21 mouse cellular contexts compared by ENCODE assay signal in the genomic region with DNA sequence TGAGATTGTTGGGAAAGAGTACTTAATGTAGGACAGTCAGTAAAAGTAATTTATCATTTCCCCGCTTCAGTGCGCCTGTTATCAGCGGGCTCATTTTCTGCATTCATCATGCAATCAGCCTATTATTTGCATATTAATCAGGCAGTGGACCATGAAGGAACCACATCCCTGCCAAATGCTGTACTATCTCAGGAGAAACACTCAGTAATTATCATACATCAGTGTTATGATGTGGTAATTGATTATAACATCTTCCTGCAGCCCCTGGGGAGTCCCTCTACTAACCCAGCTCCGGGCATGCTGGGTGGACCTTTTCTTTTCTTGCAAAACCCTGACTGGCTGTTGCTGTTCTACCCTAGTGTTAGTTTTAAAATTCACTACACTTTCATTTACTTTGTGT. TPM values are rescaled to one million over a fixed set of nuclear protein-coding genes. Genes with fewer than 3 reads are reported as not detected.
DNase-seq lines count a peak whose midpoint lies in the region; ATAC-seq and TF ChIP-seq lines count a peak whose summit lies in the region.
"Had no signal": no experiment of that assay in that cellular context is flagged by ENCODE, and none has a peak within 500 bp of the region (broad histone marks: within the 10 kb centered on the region; RNA-seq: fewer than 3 reads in every experiment).

No protein-coding gene starts in this region.

- no peak for DNase-seq in forebrain, embryonic 11.5 days (ENCODE audit: low spot score)
- no peak for DNase-seq in midbrain, embryonic 11.5 days (ENCODE audit: low spot score, missing footprints)
- peak; percentile 60 for DNase-seq in hindbrain, postnatal 0 days (ENCODE audit: low spot score)
- DNase-seq in left cerebral cortex, postnatal 10 days (ENCODE audit: extremely low spot score in 1 of 2, low spot score in 2 of 2): no peak
- DNase-seq in kidney, adult 9 months: no peak
- DNase-seq: adrenal gland, postnatal 14 days; cerebellum, adult 11 months; cerebellum, postnatal 14 days; embryo, embryonic 11 days; gastrocnemius, postnatal 25 days; kidney, adult 2 months; kidney, postnatal 25 days; layer of hippocampus, adult 9-11 months; lung, adult 2 months; thymus, postnatal 14 days had no signal

- no peak for TF ChIP-seq CTCF in hindbrain, postnatal 0 days (IDR thresholded peaks at IDR 0.05; ENCODE audit: low read depth)

- peak; percentile 64; the same call in 1 of the 2 replicates for ATAC-seq in forebrain, embryonic 12.5 days (ENCODE audit: low FRiP score)
- ATAC-seq in forebrain, embryonic 11.5 days (replicated peaks; ENCODE audit: low FRiP score): no peak
- no peak for ATAC-seq in midbrain, embryonic 15.5 days (replicated peaks)
- ATAC-seq in midbrain, embryonic 11.5 days (ENCODE audit: low FRiP score): no peak
- no peak for ATAC-seq in hindbrain, postnatal 0 days
- no peak for ATAC-seq in intestine, embryonic 15.5 days
- ATAC-seq: liver, embryonic 12.5 days had no signal

- no peak overlapping the region for H3K9ac ChIP-seq in forebrain, embryonic 12.5 days
- H3K9ac ChIP-seq in forebrain, embryonic 11.5 days (ENCODE audit: low read length): no peak overlapping the region
- no peak overlapping the region for H3K9ac ChIP-seq in midbrain, embryonic 15.5 days
- no peak overlapping the region for H3K9ac ChIP-seq in midbrain, embryonic 11.5 days (ENCODE audit: low read length)
- no peak overlapping the region for H3K9ac ChIP-seq in hindbrain, postnatal 0 days (replicated peaks; ENCODE audit: low read length)
- no peak overlapping the region for H3K9ac ChIP-seq in intestine, embryonic 15.5 days
- H3K9ac ChIP-seq: limb, embryonic 12.5 days; liver, embryonic 12.5 days had no signal

- WGBS in forebrain, embryonic 12.5 days: 67% methylated on average over 4 of the region's 4 CpGs
- 85% methylated on average over 4 of the region's 4 CpGs for WGBS in forebrain, embryonic 11.5 days
- 51% methylated on average over 4 of the region's 4 CpGs for WGBS in midbrain, embryonic 15.5 days
- WGBS in midbrain, embryonic 11.5 days: 87% methylated on average over 4 of the region's 4 CpGs
- WGBS in hindbrain, postnatal 0 days: 23% methylated on average over 4 of the region's 4 CpGs
- 87% methylated on average over 4 of the region's 4 CpGs for WGBS in intestine, embryonic 15.5 days

- no peak overlapping the region for H3K4me2 ChIP-seq in forebrain, embryonic 12.5 days
- no peak overlapping the region for H3K4me2 ChIP-seq in forebrain, embryonic 11.5 days (ENCODE audit: low read depth, low read length, severe bottlenecking)
- no peak overlapping the region for H3K4me2 ChIP-seq in midbrain, embryonic 15.5 days
- no peak overlapping the region for H3K4me2 ChIP-seq in midbrain, embryonic 11.5 days
- no peak overlapping the region for H3K4me2 ChIP-seq in hindbrain, postnatal 0 days (ENCODE audit: low read depth, low read length)
- H3K4me2 ChIP-seq in intestine, embryonic 15.5 days (replicated peaks): no peak overlapping the region
- H3K4me2 ChIP-seq: limb, embryonic 12.5 days; liver, embryonic 12.5 days had no signal

- H3K27ac ChIP-seq in forebrain, embryonic 12.5 days: 0 out of 2 replicates have a peak overlapping the region, but pooled peaks have one; percentile 59
- H3K27ac ChIP-seq in forebrain, embryonic 11.5 days (ENCODE audit: low read depth, low read length): no peak overlapping the region
- peak overlapping the region; percentile 22; the same call in 1 of the 2 replicates for H3K27ac ChIP-seq in midbrain, embryonic 15.5 days
- no peak overlapping the region for H3K27ac ChIP-seq in midbrain, embryonic 11.5 days (ENCODE audit: low read depth, low read length)
- H3K27ac ChIP-seq in hindbrain, postnatal 0 days: no peak overlapping the region
- H3K27ac ChIP-seq in intestine, embryonic 15.5 days: no peak overlapping the region
- H3K27ac ChIP-seq: limb, embryonic 12.5 days; liver, embryonic 12.5 days had no signal

- no peaks in the 10 kb centered on the region for H3K27me3 ChIP-seq in forebrain, embryonic 12.5 days
- H3K27me3 ChIP-seq in forebrain, embryonic 11.5 days (ENCODE audit: control insufficient read depth, insufficient read depth, low read length): no peaks in the 10 kb centered on the region
- no peaks in the 10 kb centered on the region for H3K27me3 ChIP-seq in midbrain, embryonic 15.5 days (replicated peaks)
- H3K27me3 ChIP-seq in midbrain, embryonic 11.5 days (ENCODE audit: control insufficient read depth, insufficient read depth, low read length): no peaks in the 10 kb centered on the region
- no peaks in the 10 kb centered on the region for H3K27me3 ChIP-seq in hindbrain, postnatal 0 days (ENCODE audit: insufficient read depth, low read length)
- no peaks in the 10 kb centered on the region for H3K27me3 ChIP-seq in intestine, embryonic 15.5 days (replicated peaks)
- H3K27me3 ChIP-seq: limb, embryonic 12.5 days; liver, embryonic 12.5 days; megakaryocyte, embryonic 14.5 days had no signal

- intact Hi-C loops in left cerebral cortex, postnatal 10 days (cut with DNase I): no loop called here

- H3K36me3 ChIP-seq in forebrain, embryonic 12.5 days (replicated peaks): peaks cover 69% of the 10 kb centered on the region
- H3K36me3 ChIP-seq in forebrain, embryonic 11.5 days (ENCODE audit: control insufficient read depth, insufficient read depth, low read length): peaks cover 4% of the 10 kb centered on the region; the same call in 1 of the 2 replicates
- H3K36me3 ChIP-seq in midbrain, embryonic 15.5 days (replicated peaks): 0 out of 2 replicates have a peak, but pooled peaks cover 3% of the 10 kb centered on the region
- peaks cover 9% of the 10 kb centered on the region for H3K36me3 ChIP-seq in midbrain, embryonic 11.5 days (ENCODE audit: control insufficient read depth, insufficient read depth, low read length)
- H3K36me3 ChIP-seq in hindbrain, postnatal 0 days (ENCODE audit: insufficient read depth, low read length): peaks cover 18% of the 10 kb centered on the region; the same call in 1 of the 2 replicates
- H3K36me3 ChIP-seq in intestine, embryonic 15.5 days: peaks cover 13% of the 10 kb centered on the region

- H3K4me1 ChIP-seq in forebrain, embryonic 12.5 days: no peaks in the 10 kb centered on the region
- no peaks in the 10 kb centered on the region for H3K4me1 ChIP-seq in forebrain, embryonic 11.5 days (replicated peaks; ENCODE audit: control insufficient read depth, insufficient read depth, low read length)
- H3K4me1 ChIP-seq in midbrain, embryonic 15.5 days: peaks cover 28% of the 10 kb centered on the region
- H3K4me1 ChIP-seq in midbrain, embryonic 11.5 days (ENCODE audit: control insufficient read depth, insufficient read depth, low read length): no peaks in the 10 kb centered on the region
- H3K4me1 ChIP-seq in hindbrain, postnatal 0 days (ENCODE audit: insufficient read depth, low read length): no peaks in the 10 kb centered on the region
- H3K4me1 ChIP-seq in intestine, embryonic 15.5 days (replicated peaks): no peaks in the 10 kb centered on the region
- H3K4me1 ChIP-seq: limb, embryonic 12.5 days; liver, embryonic 12.5 days; megakaryocyte, embryonic 14.5 days had no signal

- no peaks in the 10 kb centered on the region for H3K9me3 ChIP-seq in forebrain, embryonic 12.5 days
- H3K9me3 ChIP-seq in forebrain, embryonic 11.5 days (ENCODE audit: control insufficient read depth, low read length): no peaks in the 10 kb centered on the region
- H3K9me3 ChIP-seq in midbrain, embryonic 15.5 days: no peaks in the 10 kb centered on the region
- H3K9me3 ChIP-seq in midbrain, embryonic 11.5 days (ENCODE audit: control insufficient read depth, low read length): no peaks in the 10 kb centered on the region
- H3K9me3 ChIP-seq in hindbrain, postnatal 0 days (ENCODE audit: low read length): no peaks in the 10 kb centered on the region
- H3K9me3 ChIP-seq in intestine, embryonic 15.5 days: no peaks in the 10 kb centered on the region
- H3K9me3 ChIP-seq: limb, embryonic 12.5 days; liver, embryonic 12.5 days; megakaryocyte, embryonic 14.5 days had no signal

- H3K4me3 ChIP-seq in forebrain, embryonic 12.5 days (replicated peaks): no peak overlapping the region
- no peak overlapping the region for H3K4me3 ChIP-seq in forebrain, embryonic 11.5 days (ENCODE audit: low read depth, low read length)
- no peak overlapping the region for H3K4me3 ChIP-seq in midbrain, embryonic 15.5 days
- H3K4me3 ChIP-seq in midbrain, embryonic 11.5 days (ENCODE audit: low read depth, low read length): no peak overlapping the region
- no peak overlapping the region for H3K4me3 ChIP-seq in hindbrain, postnatal 0 days (ENCODE audit: low read length)
- no peak overlapping the region for H3K4me3 ChIP-seq in intestine, embryonic 15.5 days (replicated peaks)
- H3K4me3 ChIP-seq: limb, embryonic 12.5 days; liver, embryonic 12.5 days; megakaryocyte, embryonic 14.5 days had no signal

RNA-seq across cellular contexts. Expression of gene Sh2b2, which starts 50.6 kb away (rescaled TPM):
- 19.6 and 21.7 TPM in 2 replicates for polyA plus RNA-seq in forebrain, embryonic 12.5 days (2016; fragmentation: Nextera tagmentation; extraction: Ambion mirVana)
- 17.1 TPM in 2 replicates for polyA plus RNA-seq in forebrain, embryonic 11.5 days (2014; fragmentation: Nextera tagmentation; extraction: Ambion mirVana)
- polyA plus RNA-seq in midbrain, embryonic 15.5 days (2015; fragmentation: Nextera tagmentation; extraction: Ambion mirVana): 31.4 and 33.2 TPM in 2 replicates
- 8.7 and 11.8 TPM in 2 replicates for polyA plus RNA-seq in midbrain, embryonic 11.5 days (2014; fragmentation: Nextera tagmentation; extraction: Ambion mirVana)
- 41.7 and 49.6 TPM in 2 replicates for total RNA-seq in hindbrain, postnatal 0 days (2014; rRNA removed)
- 14.4 and 15.3 TPM in 2 replicates for polyA plus RNA-seq in hindbrain, postnatal 0 days (2015; fragmentation: Nextera tagmentation; extraction: Ambion mirVana)
- 2.8 and 3.1 TPM in 2 replicates for polyA plus RNA-seq in intestine, embryonic 15.5 days (2015; fragmentation: Nextera tagmentation; extraction: Ambion mirVana)
- total RNA-seq in left cerebral cortex, postnatal 10 days (2021): 10 to 100 TPM; 13.4 to 16.3 TPM

Comparison
In these comparisons a context has a peak if more than half of its experiments do, and no peak if none do; other contexts are left out.
1. H3K27ac ChIP-seq: peak in forebrain, embryonic 12.5 days (single experiment) and midbrain, embryonic 15.5 days (single experiment); none in forebrain, embryonic 11.5 days (single experiment), midbrain, embryonic 11.5 days (single experiment), hindbrain, postnatal 0 days (single experiment) and intestine, embryonic 15.5 days (single experiment).